Comparison of ENCODE assay signal across 8 mouse cellular contexts in genomic region chr6:51172331-51172791, GRCm38 (mm10).
DNase-seq lines count a peak whose midpoint lies in the region; ATAC-seq and TF ChIP-seq lines count a peak whose summit lies in the region.

No protein-coding gene starts in this region.

- H3ac ChIP-seq in myocyte (ENCODE audit: control insufficient read depth, insufficient read length), result no peak overlapping the region

- H3K79me2 ChIP-seq in myocyte (ENCODE audit: control insufficient read depth, insufficient read depth), result no peaks in the 10 kb centered on the region

- H3K9ac ChIP-seq in forebrain, embryonic 14.5 days (ENCODE audit: low read length), result no peak overlapping the region

- no peaks in the 10 kb centered on the region for H3K36me3 ChIP-seq in forebrain, embryonic 14.5 days (ENCODE audit: control insufficient read depth, insufficient read depth, low read length)
- no peaks in the 10 kb centered on the region for H3K36me3 ChIP-seq in myocyte (ENCODE audit: control insufficient read depth, insufficient read depth)

- no peak for ATAC-seq in forebrain, embryonic 14.5 days

- no peak for TF ChIP-seq CTCF in lung, adult 2 months (IDR thresholded peaks at IDR 0.05; ENCODE audit: insufficient read depth, low read length)

- peaks cover 59% of the 10 kb centered on the region for H3K27me3 ChIP-seq in forebrain, embryonic 14.5 days (replicated peaks; ENCODE audit: control insufficient read depth, insufficient read depth, low read length)
- no peaks in the 10 kb centered on the region for H3K27me3 ChIP-seq in myocyte (ENCODE audit: control insufficient read depth, insufficient read depth, insufficient read length)

- no peak overlapping the region for H3K27ac ChIP-seq in forebrain, embryonic 14.5 days (ENCODE audit: low read depth, low read length)

- TF ChIP-seq POLR2A in lung, adult 2 months (IDR thresholded peaks at IDR 0.05; ENCODE audit: borderline replicate concordance, extremely low read depth, low read depth, low read length), result no peak
- TF ChIP-seq POLR2A in myocyte (IDR thresholded peaks at IDR 0.05; ENCODE audit: insufficient read length, low read depth), result no peak

- no peaks in the 10 kb centered on the region for H3K4me1 ChIP-seq in lung, adult 2 months (ENCODE audit: control insufficient read depth, insufficient read depth, low read length)
- peaks cover 10% of the 10 kb centered on the region; the same call in 1 of the 2 replicates for H3K4me1 ChIP-seq in forebrain, embryonic 14.5 days (ENCODE audit: control insufficient read depth, insufficient read depth, low read length)

- DNase-seq in lung, adult 2 months, result no peak
- no peak for DNase-seq in lung, postnatal 25 days (ENCODE audit: low spot score)
- DNase-seq in forebrain, embryonic 14.5 days (ENCODE audit: low spot score), result no peak
- DNase-seq in kidney, postnatal 36 days, result peak; percentile 26 to 42
- DNase-seq in right cerebral cortex, postnatal 36 days (ENCODE audit: low spot score in 2 of 2), result no peak
- no peak for DNase-seq in left cerebral cortex, adult 9 months (ENCODE audit: low spot score in 2 of 2)
- DNase-seq in adrenal gland, adult 8-10 months, result no peak

- no peaks in the 10 kb centered on the region for H3K9me3 ChIP-seq in forebrain, embryonic 14.5 days (replicated peaks; ENCODE audit: control insufficient read depth, low read length)

- H3K4me3 ChIP-seq in lung, adult 2 months (replicated peaks; ENCODE audit: extremely low read depth, low read depth, low read length), result peak overlapping the region; percentile 35
- H3K4me3 ChIP-seq in forebrain, embryonic 14.5 days (ENCODE audit: low read depth, low read length), result no peak overlapping the region
- peak overlapping the region; percentile 39 for H3K4me3 ChIP-seq in myocyte

- WGBS in lung, adult 2 months, result 7% methylated on average over 12 of the region's 12 CpGs
- WGBS in forebrain, embryonic 14.5 days, result 6% methylated on average over 12 of the region's 12 CpGs

- peak overlapping the region; percentile 37 for H3K4me2 ChIP-seq in forebrain, embryonic 14.5 days (ENCODE audit: low read length)
- peak overlapping the region; percentile 99 for H3K4me2 ChIP-seq in myocyte (ENCODE audit: low read depth)

TF ChIP-seq in myocyte, 11 proteins besides CTCF, POLR2A, EP300 and RAD21:
- no peak for TF ChIP-seq E2F4 (IDR thresholded peaks at IDR 0.05; ENCODE audit: insufficient read depth)
- no peak for TF ChIP-seq CEBPB (IDR thresholded peaks at IDR 0.05; ENCODE audit: insufficient read depth, poor library complexity, severe bottlenecking)
- TF ChIP-seq TCF12 (IDR thresholded peaks at IDR 0.05; ENCODE audit: insufficient read depth, poor library complexity, severe bottlenecking), result no peak
- no peak for TF ChIP-seq REST (IDR thresholded peaks at IDR 0.05; ENCODE audit: insufficient read depth, insufficient read length)
- TF ChIP-seq TCF3 (IDR thresholded peaks at IDR 0.05; ENCODE audit: insufficient read length, low read depth), result no peak
- TF ChIP-seq MYOD1 (IDR thresholded peaks at IDR 0.05; ENCODE audit: control insufficient read depth in 1 of 3, insufficient read length in 2 of 3, low read depth in 2 of 3), result no peak
- no peak for TF ChIP-seq POLR2AphosphoS2 (IDR thresholded peaks at IDR 0.05; ENCODE audit: insufficient read length, low read depth)
- TF ChIP-seq SRF (IDR thresholded peaks at IDR 0.05; ENCODE audit: control insufficient read depth, insufficient read length, low read depth), result no peak
- TF ChIP-seq USF1 (IDR thresholded peaks at IDR 0.05; ENCODE audit: low read depth), result no peak
- TF ChIP-seq MYOG (IDR thresholded peaks at IDR 0.05; ENCODE audit: control insufficient read depth in 1 of 3, insufficient read depth in 1 of 3, insufficient read length in 2 of 3, low read depth in 2 of 3), result no peak
- TF ChIP-seq MAX (IDR thresholded peaks at IDR 0.05; ENCODE audit: low read depth), result no peak

Comparison
In these comparisons a context has a peak if more than half of its experiments do, and no peak if none do; other contexts are left out.
1. DNase-seq: peak in kidney, postnatal 36 days (2 of 2); none in lung, adult 2 months (single experiment), lung, postnatal 25 days (single experiment), forebrain, embryonic 14.5 days (single experiment), right cerebral cortex, postnatal 36 days (0 of 2), left cerebral cortex, adult 9 months (0 of 2) and adrenal gland, adult 8-10 months (single experiment).